ENCODE assay signal across 8 mouse cellular contexts in the genomic region with DNA sequence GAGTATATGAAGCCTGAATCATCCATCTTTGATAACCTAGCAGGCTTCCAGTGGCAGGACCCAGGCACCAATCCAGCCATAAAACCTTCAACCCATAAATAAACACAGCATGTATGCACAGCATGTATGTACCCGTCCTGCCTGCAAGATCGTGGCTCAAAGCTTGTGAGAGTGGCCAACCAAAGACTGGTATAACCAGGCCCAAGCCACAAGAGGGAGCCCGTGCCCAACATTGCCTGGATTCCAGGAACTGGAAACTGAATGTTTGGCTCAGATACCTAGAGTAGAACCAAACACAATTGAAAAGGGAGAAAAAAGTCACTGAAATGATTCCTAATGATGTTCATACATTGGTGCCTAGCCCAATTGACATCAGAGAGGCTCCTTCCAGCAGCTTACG. TPM values are rescaled to one million over a fixed set of nuclear protein-coding genes. Genes with fewer than 3 reads are reported as not detected.
A peak's percentile ranks its signal among the peaks of the same experiment; 100 is the strongest.
DNase-seq lines count a peak whose midpoint lies in the region; ATAC-seq lines count a peak whose summit lies in the region.

No protein-coding gene starts in this region.

- no peaks in the 10 kb centered on the region for H3K27me3 ChIP-seq in forebrain, embryonic 13.5 days

- no peaks in the 10 kb centered on the region for H3K9me3 ChIP-seq in forebrain, embryonic 13.5 days (replicated peaks)

- H3K27ac ChIP-seq in forebrain, embryonic 13.5 days = no peak overlapping the region

- H3K36me3 ChIP-seq in forebrain, embryonic 13.5 days (ENCODE audit: poor library complexity, severe bottlenecking) = no peaks in the 10 kb centered on the region

- no peak overlapping the region for H3K9ac ChIP-seq in forebrain, embryonic 13.5 days

- peak; percentile 57 for DNase-seq in ES-CJ7 (ENCODE audit: low read depth, low spot score)
- DNase-seq in c-Kit-positive CD71-negative TER-119-negative erythroid progenitor cells, embryonic 14.5 days (ENCODE audit: low read depth) = peak; percentile 69
- peak; percentile 53 to 81 for DNase-seq in layer of hippocampus, adult 18-20 months (ENCODE audit: low spot score in 2 of 2)
- peak; percentile 64 for DNase-seq in lung, postnatal 25 days (ENCODE audit: low spot score)
- DNase-seq in retina, adult 2 months (ENCODE audit: low read depth, low spot score) = peak; percentile 33
- DNase-seq in thymus, postnatal 14 days = peak; percentile 84

- 22% methylated on average over 4 of the region's 4 CpGs for WGBS in forebrain, embryonic 13.5 days

- H3K4me3 ChIP-seq in forebrain, embryonic 13.5 days = no peak overlapping the region

- H3K4me2 ChIP-seq in forebrain, embryonic 13.5 days = no peak overlapping the region

- no peaks in the 10 kb centered on the region for H3K4me1 ChIP-seq in forebrain, embryonic 13.5 days

- ATAC-seq in forebrain, embryonic 13.5 days = 0 out of 2 replicates have a peak, but pooled peaks have one; percentile 51
- ATAC-seq in hematopoietic stem cell, adult 5-6 weeks (replicated peaks in 1 of 2; ENCODE audit: insufficient read depth in 1 of 2, low FRiP score in 2 of 2, low TSS enrichment in 1 of 2, low read depth in 1 of 2, poor library complexity in 2 of 2, severe bottlenecking in 2 of 2) = peak; percentile 96 to 97

RNA-seq across cellular contexts. Expression of gene Ppt1, which starts 27.9 kb away (rescaled TPM):
- polyA plus RNA-seq in forebrain, embryonic 13.5 days (2015; fragmentation: Nextera tagmentation; extraction: Ambion mirVana) = 71.1 and 73.2 TPM in 2 replicates
- total RNA-seq in hematopoietic stem cell, adult 5-6 weeks (2017) = 73.6 and 84.3 TPM in 2 replicates
- 10 to 100 TPM; 84.3 to 92.4 TPM for total RNA-seq in layer of hippocampus, adult 18-20 months (2021)

Comparison
In these comparisons a context has a peak if more than half of its experiments do, and no peak if none do; other contexts are left out.
1. DNase-seq: peak in every context shown above with its lines; median percentile 84 in thymus, postnatal 14 days; 69 in c-Kit-positive CD71-negative TER-119-negative erythroid progenitor cells, embryonic 14.5 days; 67 in layer of hippocampus, adult 18-20 months; 64 in lung, postnatal 25 days; 57 in ES-CJ7; 33 in retina, adult 2 months.